ENCODE assay signal across 8 mouse cellular contexts in genomic region chr11:62539089-62539890, GRCm38 (mm10). TPM values are rescaled to one million over a fixed set of nuclear protein-coding genes. Genes with fewer than 3 reads are reported as not detected.
DNase-seq lines count a peak whose midpoint lies in the region; ATAC-seq and TF ChIP-seq lines count a peak whose summit lies in the region.

TSS of gene Cenpv (minus strand) at chr11:62539261.

- peak within 1 kb of the TSS; percentile 93 for H3K27ac ChIP-seq in embryonic facial prominence, embryonic 10.5 days (replicated peaks)
- peak within 1 kb of the TSS; percentile 96 for H3K27ac ChIP-seq in intestine, postnatal 0 days (ENCODE audit: low read depth, low read length)

- WGBS in embryonic facial prominence, embryonic 10.5 days, result 6% methylated on average over 57 of the region's 57 CpGs
- WGBS in intestine, postnatal 0 days, result 6% methylated on average over 56 of the region's 57 CpGs

- peaks cover 41% of the 10 kb centered on the region for H3K27me3 ChIP-seq in embryonic facial prominence, embryonic 10.5 days (replicated peaks; ENCODE audit: low read depth, poor library complexity, severe bottlenecking)
- no peaks in the 10 kb centered on the region for H3K27me3 ChIP-seq in intestine, postnatal 0 days (replicated peaks; ENCODE audit: control insufficient read depth, insufficient read depth, low read length)

- H3K4me1 ChIP-seq in embryonic facial prominence, embryonic 10.5 days, result peaks cover 18% of the 10 kb centered on the region
- H3K4me1 ChIP-seq in intestine, postnatal 0 days (replicated peaks; ENCODE audit: control insufficient read depth, insufficient read depth, low read length), result 0 out of 2 replicates have a peak, but pooled peaks cover 4% of the 10 kb centered on the region

- H3K36me3 ChIP-seq in embryonic facial prominence, embryonic 10.5 days (replicated peaks), result peaks cover 8% of the 10 kb centered on the region
- H3K36me3 ChIP-seq in intestine, postnatal 0 days (ENCODE audit: control insufficient read depth, insufficient read depth), result peaks cover 6% of the 10 kb centered on the region; the same call in 1 of the 2 replicates

- peak within 1 kb of the TSS; percentile 94 for H3K9ac ChIP-seq in intestine, postnatal 0 days (ENCODE audit: low read depth, low read length)

- H3K4me3 ChIP-seq in embryonic facial prominence, embryonic 10.5 days, result peak within 1 kb of the TSS; percentile 87
- H3K4me3 ChIP-seq in intestine, postnatal 0 days (ENCODE audit: low read depth, low read length), result peak within 1 kb of the TSS; percentile 84

- no peak for TF ChIP-seq CTCF in intestine, postnatal 0 days (IDR thresholded peaks at IDR 0.05; ENCODE audit: low read depth)

- peak; percentile 56 for DNase-seq in adrenal gland, adult 8-10 months
- DNase-seq in embryonic facial prominence, embryonic 10.5 days (ENCODE audit: low spot score), result peak; percentile 78
- DNase-seq in left cerebral cortex, postnatal 36 days (ENCODE audit: low spot score in 2 of 2), result peak; percentile 77 to 79
- peak; percentile 68 for DNase-seq in mesoderm, embryonic 11.5 days (ENCODE audit: low read depth, low spot score)
- DNase-seq in right cerebral cortex, postnatal 36 days (ENCODE audit: low spot score in 2 of 2), result peak; percentile 52 to 55
- DNase-seq in adipocyte (ENCODE audit: low spot score), result no peak

- peak within 1 kb of the TSS; percentile 91 for H3K4me2 ChIP-seq in intestine, postnatal 0 days (replicated peaks; ENCODE audit: low read depth)

- no peaks in the 10 kb centered on the region for H3K9me3 ChIP-seq in embryonic facial prominence, embryonic 10.5 days
- H3K9me3 ChIP-seq in intestine, postnatal 0 days (ENCODE audit: control insufficient read depth), result no peaks in the 10 kb centered on the region

- intact Hi-C loops in left cerebral cortex, postnatal 36 days (cut with DNase I), result loop anchor here (5.0 kb wide), 2 partner anchors 38 to 82 kb away; partner anchors contain the start of genes Ncor1 and Pigl

- peak; percentile 57 for ATAC-seq in granulocyte monocyte progenitor cell, adult 5-6 weeks (replicated peaks; ENCODE audit: poor library complexity, severe bottlenecking)
- ATAC-seq in intestine, postnatal 0 days, result peak; percentile 76

RNA-seq across cellular contexts. Expression of gene Cenpv, which starts in this region (rescaled TPM):
- total RNA-seq in adrenal gland, adult 8-10 months (2022), result 10 to 100 TPM; 31.1 to 42.2 (median 39.0) TPM
- 23.0 and 25.4 TPM in 2 replicates for polyA plus RNA-seq in embryonic facial prominence, embryonic 10.5 days (2016; fragmentation: Nextera tagmentation; extraction: Ambion mirVana)
- total RNA-seq in granulocyte monocyte progenitor cell, adult 5-6 weeks (2014; fragmentation: Nextera tagmentation), result 25.2 and 30.3 TPM in 2 replicates
- total RNA-seq in granulocyte monocyte progenitor cell, adult 5-6 weeks (2017), result 12.8 and 15.7 TPM in 2 replicates
- 54.9 and 55.2 TPM in 2 replicates for polyA plus RNA-seq in intestine, postnatal 0 days (2015; fragmentation: Nextera tagmentation; extraction: Ambion mirVana)
- total RNA-seq in left cerebral cortex, postnatal 36 days (2021), result 10 to 100 TPM; 38.7 to 47.9 TPM
